Mouse (Mus musculus) ES-E14 (cell line): ENCODE data around the gene Harbi1.

Experiments used
- CHD2 ChIP-seq: IDR thresholded peaks from 2 replicates; pipeline ENCODE4 v1.6.1; 2014; ENCODE audit warnings: mild to moderate bottlenecking, low read depth, low read length, inconsistent platforms
- HCFC1 ChIP-seq: IDR thresholded peaks from 2 replicates; pipeline ENCODE4 v1.6.1; 2012; ENCODE audit warnings: low read length, inconsistent platforms, borderline replicate concordance; ENCODE audit not compliant: insufficient read depth
- ZNF384 ChIP-seq: IDR thresholded peaks from 2 replicates; pipeline ENCODE4 v1.6.1; 2012; ENCODE audit warnings: low read depth, low read length, inconsistent platforms

DNA sequence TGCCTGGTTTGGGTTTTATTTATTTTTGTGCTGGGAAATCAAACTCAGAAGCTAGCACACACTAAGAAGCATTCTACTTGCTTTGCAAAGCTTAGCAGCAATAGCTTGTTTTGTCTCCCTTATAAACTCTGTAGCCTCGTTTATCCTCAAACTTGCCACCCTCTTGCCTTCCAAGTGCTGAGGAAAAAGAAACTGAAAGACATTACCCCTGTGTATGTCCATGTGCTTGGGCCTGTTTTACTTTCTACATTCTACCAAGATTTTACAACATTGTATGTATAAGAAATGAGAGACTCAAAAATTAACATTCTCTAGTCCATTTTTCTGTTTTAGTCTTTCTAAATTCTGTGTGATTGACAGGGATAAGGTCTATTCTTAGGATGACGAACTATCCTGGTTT, 14.1 kb downstream of the Harbi1 start:
- TF ChIP-seq HCFC1 (no peak), ZNF384 (no peak), CHD2 (no peak)
